Mouse (Mus musculus) liver, adult 2 months (tissue): ENCODE measurements at regions not wholly inside any gene's neighbourhood (a gene's known extent, or its start where the extent isn't known, plus 50 kb on each side); places are given as distances from the start of the nearest gene placed in this dataset.

Source experiments
- CTCF ChIP-seq: fragments of 200-500 bp; IDR thresholded peaks from 2 replicates; pipeline ENCODE4 v1.5.1; 2011; ENCODE audit warnings: low read depth, low read length, control low read depth
- POLR2A ChIP-seq: fragments of 200-500 bp; IDR thresholded peaks from 2 replicates; pipeline ENCODE4 v1.6.1; 2011; ENCODE audit warnings: low read length, control low read depth; ENCODE audit not compliant: insufficient read depth; ENCODE audit errors: extremely low read depth

DNA sequence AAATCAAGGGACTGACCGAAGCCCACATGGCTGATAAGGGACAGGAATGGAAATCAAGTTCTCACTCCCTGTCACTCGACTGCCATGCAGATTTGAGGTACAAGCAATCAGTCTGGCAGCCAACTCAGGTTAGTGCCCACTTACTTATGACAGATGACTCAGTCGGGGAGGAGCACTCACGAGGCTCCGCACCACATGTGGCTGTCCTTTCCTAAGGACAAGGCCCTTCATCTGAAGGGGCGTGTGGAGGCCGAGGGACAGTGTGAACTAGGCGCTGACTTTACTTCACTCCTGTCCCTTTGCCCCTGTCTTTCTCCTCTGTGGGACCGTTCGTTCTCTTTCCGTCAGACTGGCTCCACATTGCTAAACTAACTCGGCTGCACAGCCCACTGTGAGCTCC is 139.7 kb upstream of the Azi2 start:
- TF ChIP-seq CTCF: no peak
- no peak for TF ChIP-seq POLR2A
